Mouse (Mus musculus): ENCODE results near the gene Etnppl.

Etnppl gene

GRCm38 (mm10) chr3:130677671-130678460 is 60.6 kb downstream of the Etnppl start:
- DNase-seq (ENCODE audit: low spot score): no peak

- no peak for DNase-seq (ENCODE audit: low spot score)
These were observed 64.0 kb downstream of the Etnppl start for GRCm38 (mm10) chr3:130681226-130681625.

- DNase-seq (ENCODE audit: low spot score): no peak
These were observed 64.9 kb downstream of the Etnppl start for GRCm38 (mm10) chr3:130682183-130682582.

GRCm38 (mm10) chr3:130683836-130684235 is 66.6 kb downstream of the Etnppl start:
- DNase-seq (ENCODE audit: low spot score): no peak

GRCm38 (mm10) chr3:130684276-130685013 is 67.2 kb downstream of the Etnppl start:
- DNase-seq (ENCODE audit: low spot score): no peak

GRCm38 (mm10) chr3:130685014-130685366 is 67.7 kb downstream of the Etnppl start:
- DNase-seq (ENCODE audit: low spot score): no peak

- no peak for DNase-seq (ENCODE audit: low spot score)
These were observed 69.8 kb downstream of the Etnppl start for GRCm38 (mm10) chr3:130687051-130687450.

Measured in urinary bladder, postnatal 10 days (tissue).